Mouse (Mus musculus): ENCODE measurements around the gene Cfap73.

GRCm38 (mm10) chr5:120680918-120681317 is 46.9 kb upstream of the Cfap73 start:
- TF ChIP-seq CTCF (IDR thresholded peaks at IDR 0.05; ENCODE audit: low read depth, low read length) (no peak), EP300 (IDR thresholded peaks at IDR 0.05; ENCODE audit: insufficient read depth, low read depth, low read length) (no peak)
